Mouse (Mus musculus): ENCODE measurements at regions not wholly inside any gene's neighbourhood (a gene's known extent, or its start where the extent isn't known, plus 50 kb on each side); places are given as distances from the start of the nearest gene placed in this dataset.
A peak's percentile ranks its signal among the peaks of the same experiment; 100 is the strongest.

DNA sequence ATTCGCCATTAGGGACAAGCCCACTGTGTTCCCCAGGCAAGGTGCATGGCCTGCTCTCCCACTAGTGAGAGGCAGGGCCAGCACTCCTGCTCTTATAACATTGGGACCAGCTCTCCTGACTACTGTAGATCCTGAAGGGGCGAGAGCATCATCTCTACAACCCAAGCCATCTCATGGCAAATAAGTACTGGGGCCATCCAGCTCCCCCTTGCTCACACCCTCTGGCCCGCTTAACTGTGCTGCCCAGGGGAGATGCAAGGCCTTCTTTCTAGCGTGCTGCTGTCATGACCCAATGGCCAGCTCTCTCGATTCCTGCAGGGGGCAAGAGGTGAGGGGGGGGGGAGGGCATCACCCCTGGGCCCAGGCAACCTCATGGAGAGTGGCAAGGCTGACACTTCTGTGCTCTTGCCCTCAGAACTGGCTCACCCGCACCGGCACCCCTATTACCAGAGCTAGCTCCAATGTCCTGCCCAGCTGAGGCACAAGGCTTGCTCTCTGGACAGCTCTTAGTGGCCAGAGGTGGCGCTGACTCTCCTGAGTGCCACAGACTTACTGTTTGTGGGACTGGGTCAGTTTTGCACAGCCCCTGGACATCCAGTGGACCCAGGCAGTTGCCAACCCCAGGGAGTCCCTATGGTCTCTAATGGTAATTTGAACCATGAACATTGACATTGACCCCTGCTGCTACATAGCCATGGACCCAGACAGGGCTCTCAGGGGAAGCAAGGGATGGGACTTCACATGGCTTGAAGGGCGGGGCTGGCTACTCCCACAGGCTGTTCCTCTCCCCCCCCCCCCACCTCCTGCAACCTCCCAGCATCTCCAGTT, 448.2 kb downstream of the Tdrd3 start:
- DNase-seq (ENCODE audit: low read depth, low spot score): no peak

- DNase-seq (ENCODE audit: low read depth, low spot score): no peak
Observed at GRCm38 (mm10) chr14:87865216-87866202, 449.1 kb downstream of the Tdrd3 start.

DNA sequence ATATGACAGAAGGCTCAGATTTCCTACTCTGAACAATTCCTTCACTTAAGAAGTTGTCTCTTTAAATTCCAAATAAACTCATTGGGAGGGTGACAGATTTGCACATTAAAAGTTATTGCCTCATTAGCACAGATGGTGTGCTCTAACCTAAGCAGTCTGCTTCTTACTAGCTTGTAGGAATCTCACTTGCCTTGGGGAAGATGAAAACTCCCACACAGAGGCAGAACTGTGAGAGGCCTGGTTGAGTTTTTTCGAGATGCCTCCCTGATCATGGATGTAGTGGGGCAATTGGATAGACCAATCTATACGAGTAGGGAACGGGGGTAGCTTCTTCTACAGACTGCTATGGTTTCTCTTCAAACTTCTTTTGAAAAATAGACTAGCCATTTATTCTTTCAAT, 485.3 kb downstream of the Tdrd3 start:
- peak; percentile 1 for DNase-seq (ENCODE audit: low read depth, low spot score)

DNA sequence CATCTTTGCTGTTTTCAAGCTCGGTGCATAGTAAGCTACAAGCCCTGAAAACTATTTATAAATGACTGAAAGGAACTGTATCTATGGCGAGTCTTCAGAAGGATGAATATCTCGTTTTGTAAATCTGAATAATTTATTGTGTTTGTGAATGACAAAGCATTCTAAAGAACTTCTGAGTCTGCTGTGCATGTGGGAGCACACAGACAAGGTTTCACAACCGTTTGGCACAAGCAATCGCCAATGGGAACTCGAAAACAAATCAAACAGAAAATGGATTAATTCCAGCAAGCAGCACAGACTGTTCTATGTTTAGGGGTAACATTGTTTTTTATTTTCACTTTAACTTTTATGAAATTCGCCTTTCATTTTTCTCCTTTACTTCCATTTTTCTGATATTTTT, 486.0 kb downstream of the Tdrd3 start:
- no peak for DNase-seq (ENCODE audit: low read depth, low spot score)
